Mouse (Mus musculus) midbrain, embryonic 16.5 days (tissue): Measurements from ENCODE around the gene Ehbp1. TPM values are rescaled to one million over a fixed set of nuclear protein-coding genes. Genes with fewer than 3 reads are reported as not detected.

Experiments
- ATAC-seq: fragments of 200-750 bp; cut with Nextera tagmentation; 2 replicates; pipeline ENCODE4 v1.8.0; 2017; ENCODE audit warnings: moderate TSS enrichment
- H3K27ac ChIP-seq: fragments of 300-500 bp; sonication (generic); 2 replicates; pipeline ENCODE4 v1.5.1; 2014; ENCODE audit warnings: mild to moderate bottlenecking, low read length, mixed read lengths
- H3K27me3 ChIP-seq: fragments of 300-500 bp; sonication (generic); 2 replicates; pipeline ENCODE4 v1.6.1; 2014; ENCODE audit warnings: low read depth, low read length, mixed read lengths; ENCODE audit not compliant: control insufficient read depth, insufficient read depth
- H3K36me3 ChIP-seq: fragments of 300-500 bp; sonication (generic); 2 replicates; pipeline ENCODE4 v1.6.1; 2014; ENCODE audit warnings: mild to moderate bottlenecking, low read length, moderate library complexity, mixed read lengths; ENCODE audit not compliant: control insufficient read depth, insufficient read depth
- H3K4me1 ChIP-seq: fragments of 300-500 bp; sonication (generic); 2 replicates; pipeline ENCODE4 v1.6.1; 2014; ENCODE audit warnings: mild to moderate bottlenecking, low read length, mixed read lengths; ENCODE audit not compliant: control insufficient read depth, insufficient read depth
- H3K4me2 ChIP-seq: fragments of 300-500 bp; sonication (generic); 2 replicates; pipeline ENCODE4 v1.6.1; 2014; ENCODE audit warnings: mild to moderate bottlenecking, low read length, mixed read lengths
- H3K4me3 ChIP-seq: fragments of 300-500 bp; sonication (generic); 2 replicates; pipeline ENCODE4 v1.5.1; 2014; ENCODE audit warnings: low read depth, mild to moderate bottlenecking, low read length, moderate library complexity, mixed read lengths
- H3K9ac ChIP-seq: fragments of 300-500 bp; sonication (generic); 2 replicates; pipeline ENCODE4 v1.6.1; 2014; ENCODE audit warnings: low read depth, low read length, mixed read lengths
- H3K9me3 ChIP-seq: fragments of 300-500 bp; sonication (generic); replicated peaks from 2 replicates; pipeline ENCODE4 v1.6.1; 2014; ENCODE audit warnings: mild to moderate bottlenecking, low read length, mixed read lengths; ENCODE audit not compliant: control insufficient read depth, poor library complexity, severe bottlenecking
- WGBS: fragments of 180-500 bp; shearing (Covaris S2); extraction: QIAGEN DNeasy Blood & Tissue Kit; methylation state at CpG from one replicate; pipeline ENCODE4 v1.1.7; 2014; 5-methylcytosine and 5-hydroxymethylcytosine counted together
- polyA plus RNA-seq: library from polyadenylated mRNA; unstranded; fragments of >200 nt; fragmentation: Nextera tagmentation; extraction: Ambion mirVana; gene quantifications from 2 replicates; pipeline ENCODE4 v1.2.1, GENCODE M21; 2015

Gene Ehbp1
- polyA plus RNA-seq, 1 experiment from 2014 or later: 23.3 TPM

DNA sequence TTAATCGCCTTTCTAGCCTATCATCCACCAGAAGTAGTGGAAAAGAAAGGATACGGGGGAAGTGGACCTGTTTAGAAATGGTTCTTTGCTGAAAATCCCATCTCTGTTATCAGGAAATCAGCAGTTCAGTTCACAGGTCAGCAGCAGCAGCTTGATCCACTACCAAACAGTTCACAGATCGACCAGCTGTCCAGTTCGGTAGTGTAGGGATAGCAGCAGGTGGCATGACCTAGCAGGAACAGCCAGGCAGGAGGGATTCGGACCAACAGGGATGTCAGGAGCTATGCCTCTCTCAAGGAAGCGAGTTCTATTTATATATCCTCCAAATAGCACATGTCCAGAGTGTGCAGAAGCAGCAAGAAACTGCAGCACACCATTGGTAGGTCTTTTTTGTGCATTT, 40.9 kb downstream of the Ehbp1 start:
- Histone ChIP-seq H3K4me1 (no peaks in the 10 kb centered on the region), H3K9me3 (0 out of 2 replicates have a peak, but pooled peaks cover 2% of the 10 kb centered on the region), H3K9ac (no peak overlapping the region), H3K36me3 (no peaks in the 10 kb centered on the region), H3K27me3 (no peaks in the 10 kb centered on the region), H3K4me3 (no peak overlapping the region), H3K4me2 (no peak overlapping the region), H3K27ac (no peak overlapping the region)
- ATAC-seq: no peak
- 64% methylated on average over 6 of the region's 6 CpGs for WGBS

DNA sequence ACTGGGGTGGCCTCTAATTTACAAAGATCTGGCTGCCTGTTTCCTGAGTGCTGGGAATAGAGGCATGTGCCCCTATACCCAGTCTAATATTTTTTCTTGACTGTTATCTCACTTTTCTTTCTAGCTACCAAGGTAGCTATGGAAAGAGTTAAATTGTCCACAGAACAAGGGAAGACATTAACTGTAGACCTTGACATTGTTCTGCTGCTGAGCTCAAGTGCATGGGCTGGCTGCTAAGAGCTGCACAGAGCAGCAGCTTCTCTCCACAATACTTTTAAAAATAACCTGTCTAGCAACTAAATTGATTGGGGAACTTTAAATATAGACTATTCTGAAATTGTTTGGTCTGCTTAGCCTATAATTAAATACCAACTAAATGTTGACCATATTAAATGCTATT, 52.9 kb downstream of the Ehbp1 start:
- H3K9ac ChIP-seq: no peak overlapping the region
- no peak overlapping the region for H3K4me2 ChIP-seq
- no peaks in the 10 kb centered on the region for H3K36me3 ChIP-seq
- no peak overlapping the region for H3K4me3 ChIP-seq
- ATAC-seq: no peak
- H3K4me1 ChIP-seq: peaks cover 18% of the 10 kb centered on the region
- no peak overlapping the region for H3K27ac ChIP-seq
- H3K9me3 ChIP-seq: no peaks in the 10 kb centered on the region
- H3K27me3 ChIP-seq: no peaks in the 10 kb centered on the region

DNA sequence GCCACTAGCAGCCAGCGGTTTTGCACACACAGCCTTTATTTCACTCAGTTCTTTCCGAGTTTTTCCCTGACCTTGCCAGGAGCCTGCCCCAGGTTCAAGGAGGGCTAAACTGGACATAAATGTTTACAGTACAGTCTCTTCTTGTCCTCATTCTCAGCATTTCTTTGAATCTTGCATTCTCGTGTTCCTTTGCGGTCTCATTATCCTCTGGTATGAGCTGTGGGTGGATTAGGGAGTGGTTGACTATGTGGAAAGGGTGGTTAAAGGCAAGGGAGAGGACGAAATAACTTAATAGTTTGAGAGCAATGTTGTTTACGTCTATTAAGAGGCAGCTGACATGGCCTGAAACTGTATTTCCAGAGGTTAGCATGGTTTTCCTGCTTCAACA, 54.6 kb downstream of the Ehbp1 start:
- peak overlapping the region; percentile 95 for H3K27ac ChIP-seq

DNA sequence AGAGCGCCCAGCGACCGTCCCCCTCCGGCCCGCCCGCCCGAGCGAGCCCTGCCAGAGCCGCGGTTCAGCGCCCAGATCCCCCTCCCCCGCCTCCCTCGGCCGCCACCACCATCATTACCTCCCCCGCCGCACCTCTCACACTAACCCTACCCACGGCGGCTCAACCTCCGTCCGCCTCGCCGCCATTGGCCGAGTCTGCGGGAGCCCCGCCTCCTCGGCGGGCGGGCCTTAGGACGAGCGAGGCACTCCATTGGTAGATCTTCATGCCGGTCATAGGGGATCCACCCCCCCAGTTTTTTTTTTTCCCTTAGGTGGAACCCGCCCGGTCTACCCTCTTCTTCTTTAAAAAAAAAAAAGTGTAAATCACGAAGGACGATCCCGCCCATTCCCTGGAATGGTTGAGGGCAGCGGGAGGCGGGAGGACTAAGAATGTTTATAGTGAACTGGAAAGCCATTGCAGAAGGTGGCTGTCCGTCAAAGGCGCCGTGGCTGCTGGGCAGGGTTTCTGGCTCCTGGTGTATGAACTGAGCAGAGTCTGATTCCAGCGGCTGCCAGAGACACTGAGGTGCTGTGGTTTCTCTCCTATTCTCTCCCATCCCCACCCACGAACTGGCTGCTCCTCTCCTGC, 55.1 kb downstream of the Ehbp1 start:
- Histone ChIP-seq H3K4me1 (peaks cover 35% of the 10 kb centered on the region), H3K4me2 (peak overlapping the region; percentile 60), H3K9ac (peak overlapping the region; percentile 96), H3K27ac (peak overlapping the region; percentile 95), H3K36me3 (0 out of 2 replicates have a peak, but pooled peaks cover 4% of the 10 kb centered on the region), H3K27me3 (no peaks in the 10 kb centered on the region), H3K4me3 (peak overlapping the region; percentile 84), H3K9me3 (no peaks in the 10 kb centered on the region)
- WGBS: 0% methylated on average over 34 of the region's 43 CpGs
- ATAC-seq: peak; percentile 100

More for the DNA sequence above, 54.6 kb downstream of the Ehbp1 start:
- Histone ChIP-seq H3K36me3 (no peaks in the 10 kb centered on the region), H3K4me2 (peak overlapping the region; percentile 60), H3K4me1 (peaks cover 32% of the 10 kb centered on the region), H3K4me3 (peak overlapping the region; percentile 52), H3K9me3 (no peaks in the 10 kb centered on the region), H3K27me3 (no peaks in the 10 kb centered on the region), H3K9ac (peak overlapping the region; percentile 74)
- ATAC-seq: peak; percentile 1
- WGBS: 0% methylated on average over 6 of the region's 6 CpGs

DNA sequence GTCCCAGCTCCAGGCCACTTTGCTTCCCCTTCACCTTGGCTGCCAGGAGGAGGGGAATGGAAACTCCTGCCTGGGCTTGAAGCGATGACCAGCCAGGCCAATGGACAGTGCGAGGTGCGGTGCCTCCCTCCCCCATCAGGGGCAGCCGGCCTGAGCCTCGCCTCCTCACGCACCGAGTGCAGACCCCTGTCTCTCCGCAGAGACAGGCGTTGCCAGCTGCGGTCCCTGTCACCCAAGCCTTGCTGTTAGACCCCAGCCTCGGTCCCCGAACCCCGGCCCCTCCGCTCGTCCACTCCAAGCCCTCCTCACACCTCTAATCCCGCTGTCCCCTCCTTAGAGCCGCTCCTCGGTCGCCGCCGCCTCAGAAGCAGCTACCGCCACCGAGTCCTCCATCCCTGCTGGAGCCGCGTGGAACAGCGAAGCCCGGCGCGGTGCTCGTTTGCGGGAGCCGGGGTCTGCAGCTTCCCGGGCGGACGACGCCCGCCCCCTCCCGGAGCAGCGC, 55.7 kb downstream of the Ehbp1 start:
- H3K9ac ChIP-seq: peak overlapping the region; percentile 96
- H3K4me2 ChIP-seq: peak overlapping the region; percentile 59
- 0% methylated on average over 38 of the region's 39 CpGs for WGBS

DNA sequence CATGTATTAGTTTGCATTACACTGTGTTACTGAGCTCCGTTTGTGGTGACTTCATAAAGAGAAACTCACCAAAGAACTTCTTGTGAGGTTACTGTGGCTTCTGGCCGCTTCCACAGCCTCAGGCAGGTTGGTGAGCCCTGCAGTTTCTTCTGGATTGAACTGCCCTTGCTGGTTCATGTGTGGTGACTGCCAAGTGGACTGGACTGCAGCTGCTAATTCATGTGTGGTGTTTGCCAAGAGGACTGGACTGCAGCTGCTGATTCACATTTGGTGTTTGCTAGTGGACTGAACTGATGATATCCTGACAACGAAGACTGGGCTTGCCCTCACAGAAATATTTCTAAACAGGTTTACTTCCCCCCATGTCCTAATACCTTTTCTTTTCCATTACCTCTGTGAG, 65.4 kb downstream of the Ehbp1 start:
- Histone ChIP-seq H3K27me3 (no peaks in the 10 kb centered on the region), H3K4me3 (no peak overlapping the region), H3K4me1 (0 out of 2 replicates have a peak, but pooled peaks cover 2% of the 10 kb centered on the region), H3K36me3 (peaks cover 10% of the 10 kb centered on the region), H3K4me2 (no peak overlapping the region), H3K27ac (no peak overlapping the region), H3K9ac (no peak overlapping the region), H3K9me3 (0 out of 2 replicates have a peak, but pooled peaks cover 6% of the 10 kb centered on the region)
- ATAC-seq: no peak
- 96% methylated on average over 3 of the region's 3 CpGs for WGBS

More for the DNA sequence above, 55.7 kb downstream of the Ehbp1 start:
- Histone ChIP-seq H3K27ac (peak overlapping the region; percentile 95), H3K4me1 (peaks cover 35% of the 10 kb centered on the region), H3K9me3 (no peaks in the 10 kb centered on the region), H3K4me3 (peak overlapping the region; percentile 84), H3K27me3 (no peaks in the 10 kb centered on the region), H3K36me3 (peaks cover 7% of the 10 kb centered on the region; the same call in 1 of the 2 replicates)
- ATAC-seq: peak; percentile 84

DNA sequence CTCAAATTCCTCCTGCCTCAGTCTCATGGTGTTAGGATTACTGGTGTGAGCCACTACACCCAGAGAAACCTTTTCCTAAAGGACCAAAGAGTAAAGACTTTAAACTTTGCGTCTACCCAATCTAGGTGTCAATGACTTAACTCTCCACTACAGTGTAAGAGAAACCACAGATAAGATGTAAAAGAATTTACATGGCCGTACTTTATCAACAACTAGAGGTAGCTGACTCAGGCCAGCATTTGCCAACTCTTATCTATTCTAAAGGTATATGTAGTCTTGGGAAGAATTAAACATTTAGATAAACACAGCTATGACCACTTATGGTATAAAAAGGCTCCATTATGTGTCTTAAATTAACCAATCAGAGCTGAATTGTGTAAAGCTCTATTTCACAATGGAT, 67.9 kb downstream of the Ehbp1 start:
- no peak for ATAC-seq
- H3K4me2 ChIP-seq: no peak overlapping the region
- WGBS: 93% methylated on average over 2 of the region's 2 CpGs
- H3K27ac ChIP-seq: no peak overlapping the region
- H3K9ac ChIP-seq: no peak overlapping the region
- no peak overlapping the region for H3K4me3 ChIP-seq
- H3K27me3 ChIP-seq: no peaks in the 10 kb centered on the region
- peaks cover 9% of the 10 kb centered on the region for H3K36me3 ChIP-seq
- 0 out of 2 replicates have a peak, but pooled peaks cover 3% of the 10 kb centered on the region for H3K4me1 ChIP-seq
- H3K9me3 ChIP-seq: 0 out of 2 replicates have a peak, but pooled peaks cover 4% of the 10 kb centered on the region

DNA sequence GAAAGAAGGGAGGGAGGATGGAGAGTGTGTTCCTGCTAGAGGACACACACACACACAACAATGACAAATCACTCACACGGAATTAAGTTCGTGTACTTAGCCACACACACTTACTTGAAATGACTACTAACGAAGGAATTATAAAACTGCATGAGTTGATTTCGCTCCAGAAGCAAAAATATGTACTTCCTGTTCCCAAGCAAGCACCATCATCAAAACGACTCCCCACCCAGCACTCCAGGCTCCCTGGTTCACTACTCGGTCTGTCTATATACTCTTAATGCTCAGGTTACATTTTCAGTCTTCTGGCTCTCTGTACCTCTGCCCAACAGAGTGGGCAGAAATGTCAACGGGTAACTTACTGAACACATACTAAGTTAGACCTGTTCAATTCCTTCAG, 68.7 kb downstream of the Ehbp1 start:
- 91% methylated on average over 7 of the region's 7 CpGs for WGBS
- 0 out of 2 replicates have a peak, but pooled peaks cover 2% of the 10 kb centered on the region for H3K4me1 ChIP-seq
- no peak overlapping the region for H3K4me2 ChIP-seq
- no peak overlapping the region for H3K4me3 ChIP-seq
- H3K36me3 ChIP-seq: peaks cover 9% of the 10 kb centered on the region
- no peak overlapping the region for H3K27ac ChIP-seq
- 0 out of 2 replicates have a peak, but pooled peaks cover 4% of the 10 kb centered on the region for H3K9me3 ChIP-seq
- H3K9ac ChIP-seq: no peak overlapping the region
- H3K27me3 ChIP-seq: no peaks in the 10 kb centered on the region
- no peak for ATAC-seq

DNA sequence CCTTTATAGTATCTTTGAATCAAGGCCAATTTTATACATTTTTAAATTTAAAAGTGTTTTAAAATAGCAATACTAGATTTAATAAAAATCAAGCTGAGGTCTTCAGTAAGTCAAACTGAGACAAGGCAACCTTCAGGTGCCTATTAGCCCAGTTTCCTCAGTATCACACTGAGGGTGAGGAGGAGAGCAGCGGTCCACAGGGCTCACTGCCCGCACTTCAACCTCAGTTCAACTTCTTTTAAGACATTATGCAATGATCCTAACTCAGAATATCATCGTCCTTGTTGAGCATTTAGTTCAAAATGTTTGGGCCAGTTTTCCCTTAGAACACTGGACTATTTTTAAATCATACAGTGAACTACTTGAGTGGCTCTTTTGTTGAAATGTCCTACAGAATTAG, 70.2 kb downstream of the Ehbp1 start:
- 78% methylated on average over 3 of the region's 3 CpGs for WGBS
- no peak overlapping the region for H3K4me2 ChIP-seq
- H3K36me3 ChIP-seq: peaks cover 5% of the 10 kb centered on the region
- H3K4me1 ChIP-seq: 0 out of 2 replicates have a peak, but pooled peaks cover 2% of the 10 kb centered on the region
- H3K4me3 ChIP-seq: no peak overlapping the region
- no peak overlapping the region for H3K9ac ChIP-seq
- no peak overlapping the region for H3K27ac ChIP-seq
- no peak for ATAC-seq
- H3K27me3 ChIP-seq: no peaks in the 10 kb centered on the region
- H3K9me3 ChIP-seq: 0 out of 2 replicates have a peak, but pooled peaks cover 2% of the 10 kb centered on the region
